Mouse (Mus musculus) lung, adult 10 weeks (tissue): Measurements from ENCODE around the gene Suox. TPM values are rescaled to one million over a fixed set of nuclear protein-coding genes. Genes with fewer than 3 reads are reported as not detected.

Experiments used
- polyA plus RNA-seq: library from polyadenylated mRNA; stranded (reverse); fragments of 350-450 nt; fragmentation: Illumina TruSeq; extraction: RNeasy Lipid Tissue Mini Kit (QIAGEN cat#74804); gene quantifications from one replicate; pipeline ENCODE4 v1.2.3, GENCODE M21; 2014; ENCODE audit warnings: low read depth, low replicate concordance; ENCODE audit not compliant: insufficient read depth

Gene Suox
- 10.1 TPM for polyA plus RNA-seq

GRCm38 (mm10) chr10:128673763-128674468 lies at the start of gene Suox:
Suox (minus strand) TSS chr10:128674073.

GRCm38 (mm10) chr10:128704491-128705316 lies 30.8 kb upstream of the Suox start, which contains the start of gene Cdk2:
Cdk2 (minus strand) TSS chr10:128705031.

GRCm38 (mm10) chr10:128703895-128704294 lies 30.0 kb upstream of the Suox start, which contains the start of gene Pmel:
Pmel (plus strand) TSS chr10:128704195.

GRCm38 (mm10) chr10:128695992-128696807 lies 22.3 kb upstream of the Suox start, which contains the start of gene Rab5b:
Rab5b (minus strand) TSS chr10:128696264.

GRCm38 (mm10) chr10:128645111-128646011 lies 28.5 kb downstream of the Suox start, which contains the start of gene Ikzf4:
Ikzf4 (minus strand) TSS chr10:128645991.

GRCm38 (mm10) chr10:128626311-128627310 lies 47.3 kb downstream of the Suox start, which contains the start of gene Rps26:
Rps26 (minus strand) TSS chr10:128626747.

Other genes with a start within 250 kb of the Suox start
- gene Smarcc2, start 214.8 kb downstream of the Suox start, polyA plus RNA-seq: 27.3 TPM
- gene Myl6, start 179.9 kb downstream of the Suox start, polyA plus RNA-seq: 2,837 TPM
- 1.4 TPM for gene Myl6b, start 175.4 kb downstream of the Suox start, polyA plus RNA-seq
- 39.2 TPM for gene Esyt1, start 148.2 kb downstream of the Suox start, polyA plus RNA-seq
- 9.3 TPM for gene Zc3h10, start 126.3 kb downstream of the Suox start, polyA plus RNA-seq
- gene Rpl41, start 124.8 kb downstream of the Suox start, polyA plus RNA-seq: 3,755 TPM
- gene Pa2g4, start 108.1 kb downstream of the Suox start, polyA plus RNA-seq: 45.1 TPM
- gene Erbb3, start 84.4 kb downstream of the Suox start, polyA plus RNA-seq: 8.0 TPM
- 720 TPM for gene Rps26, start 47.3 kb downstream of the Suox start, polyA plus RNA-seq
- 0.86 TPM for gene Ikzf4, start 28.1 kb downstream of the Suox start, polyA plus RNA-seq
- 55.5 TPM for gene Rab5b, start 22.2 kb upstream of the Suox start, polyA plus RNA-seq
- 0.31 TPM for gene Pmel, start 30.1 kb upstream of the Suox start, polyA plus RNA-seq
- 11.7 TPM for gene Cdk2, start 31.0 kb upstream of the Suox start, polyA plus RNA-seq
- gene Dgka, start 70.8 kb upstream of the Suox start, polyA plus RNA-seq: 19.2 TPM
- gene Pym1, start 73.8 kb upstream of the Suox start, polyA plus RNA-seq: 25.4 TPM
- 10.5 TPM for gene Mmp19, start 116.8 kb upstream of the Suox start, polyA plus RNA-seq
- gene Dnajc14, start 130.0 kb upstream of the Suox start, polyA plus RNA-seq: 37.5 TPM
- gene Tmem198b, start 130.3 kb upstream of the Suox start, polyA plus RNA-seq: 6.7 TPM
- 97.3 TPM for gene Sarnp, start 143.3 kb upstream of the Suox start, polyA plus RNA-seq
- 65.0 TPM for gene Ormdl2, start 147.6 kb upstream of the Suox start, polyA plus RNA-seq
- 0.65 TPM for gene Gdf11, start 217.6 kb upstream of the Suox start, polyA plus RNA-seq
- 322 TPM for gene Cd63, start 226.9 kb upstream of the Suox start, polyA plus RNA-seq
- gene Rdh5, start 248.8 kb upstream of the Suox start, polyA plus RNA-seq: 6.0 TPM
- 331 TPM for gene Bloc1s1, start 250.0 kb upstream of the Suox start, polyA plus RNA-seq